Mouse (Mus musculus) monocyte, adult 5-6 weeks (primary cell): ENCODE data around the gene Pitpnb. TPM values are rescaled to one million over a fixed set of nuclear protein-coding genes. Genes with fewer than 3 reads are reported as not detected.
A peak's percentile ranks its signal among the peaks of the same experiment; 100 is the strongest.

ENCODE experiments used
- ATAC-seq: fragments of 153-309, 156-312 bp; replicated peaks from 2 replicates; pipeline ENCODE4 v1.8.0; 2017; ENCODE audit warnings: mild to moderate bottlenecking; ENCODE audit not compliant: low TSS enrichment, insufficient number of reproducible peaks, severe bottlenecking, poor library complexity, low FRiP score
- total RNA-seq: library from RNA; stranded (forward); fragments of 200-1000, 200-491, 200-594 nt; gene quantifications from 3 replicates; pipeline ENCODE4 v1.2.3, GENCODE M21; 2017

The Pitpnb gene
- total RNA-seq, result 12.8 to 26.2 TPM (median 18.9 TPM) in 3 replicates

DNA sequence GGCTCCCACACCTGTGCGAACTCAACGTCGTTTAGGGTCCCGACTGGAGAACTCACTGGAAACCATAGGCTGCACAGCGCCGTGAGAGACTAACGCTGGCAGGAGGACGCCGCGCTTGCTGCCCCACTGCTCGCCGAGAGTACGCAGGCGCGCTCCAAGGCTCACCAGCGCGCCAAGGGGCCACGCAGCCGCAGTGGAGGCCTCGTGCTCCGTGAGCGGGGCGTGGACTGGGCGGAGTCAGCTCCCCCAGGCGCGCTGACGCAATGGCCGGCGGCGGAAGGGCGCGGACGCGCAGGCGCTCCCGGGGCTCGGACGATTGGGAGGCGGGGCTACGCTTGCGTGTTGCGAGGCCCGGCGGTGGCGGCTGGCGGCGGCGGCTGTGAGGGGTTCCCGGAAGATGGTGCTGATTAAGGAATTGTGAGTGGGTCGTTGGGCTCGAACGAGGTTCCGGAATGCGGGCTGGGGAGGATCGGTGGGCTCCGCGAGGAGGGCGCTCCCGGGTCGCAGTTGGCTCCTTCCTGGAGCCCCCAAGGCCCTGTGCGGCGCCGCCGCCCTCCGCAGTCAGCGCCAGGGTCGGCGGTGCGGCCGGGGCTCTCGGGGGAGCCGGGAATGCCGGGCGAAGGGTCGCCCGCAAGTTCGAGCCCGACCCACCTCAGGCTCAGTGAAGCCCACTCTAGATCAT, at the start of gene Pitpnb:
TSS of gene Pitpnb (plus strand) at position 347 of the 682 bp plus-strand sequence.
- peak; percentile 91 for ATAC-seq

DNA sequence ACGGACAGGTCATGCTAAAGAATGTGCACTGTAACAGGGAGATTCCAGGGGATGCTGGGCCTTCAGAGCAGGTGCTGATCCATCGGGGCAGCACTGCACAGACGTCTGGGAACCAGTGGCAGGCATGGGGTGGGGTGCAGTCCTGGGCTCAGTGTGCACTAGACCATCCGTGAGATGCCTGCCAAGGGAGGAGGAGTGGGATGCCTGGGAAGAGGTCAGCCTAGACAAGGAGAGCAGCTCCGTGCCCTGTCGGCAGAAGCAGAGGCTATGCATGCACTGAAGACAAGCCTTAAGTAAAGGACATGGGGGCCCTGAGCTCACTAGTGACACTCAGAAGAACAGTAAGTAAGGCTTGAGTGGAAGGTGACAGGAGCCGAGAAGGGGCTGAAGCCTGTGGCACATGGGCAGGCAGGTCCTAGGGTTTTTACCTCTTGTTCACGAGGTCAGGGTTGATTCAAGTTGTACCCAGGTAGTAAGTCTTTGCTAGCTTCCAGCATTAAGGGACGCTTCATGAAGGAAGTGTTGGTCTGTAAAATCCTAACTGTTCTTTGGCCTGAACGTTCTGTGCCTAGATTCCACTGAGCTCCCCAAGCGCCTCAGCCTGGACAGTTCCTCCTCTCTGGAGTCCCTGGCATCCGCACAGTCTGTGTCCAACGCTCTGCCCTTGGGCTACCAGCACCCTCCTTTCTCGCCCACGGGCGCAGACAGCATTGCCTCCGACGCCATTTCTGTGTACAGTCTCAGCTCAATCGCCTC, 46.0 kb upstream of the Pitpnb start:
- ATAC-seq, result no peak

DNA sequence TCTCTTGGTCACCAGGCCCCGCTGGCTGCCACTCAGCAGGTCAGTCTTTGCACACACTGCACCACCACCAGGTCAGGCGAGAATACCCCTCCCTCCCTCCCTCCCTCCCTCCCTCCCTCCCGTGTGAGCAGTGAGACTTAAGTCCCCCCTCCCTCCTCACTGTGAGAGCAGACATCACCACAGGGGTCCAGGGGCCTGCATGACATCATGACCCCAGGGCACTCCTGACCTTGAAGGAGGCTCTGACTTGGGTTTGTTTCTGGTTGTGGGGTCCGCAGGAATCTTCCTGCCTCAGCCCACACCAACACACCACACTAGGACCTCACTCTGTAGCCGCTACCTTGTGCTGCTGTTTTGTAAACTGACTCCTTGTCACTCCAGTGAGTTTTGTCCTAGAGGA, 43.0 kb upstream of the Pitpnb start:
- no peak for ATAC-seq

DNA sequence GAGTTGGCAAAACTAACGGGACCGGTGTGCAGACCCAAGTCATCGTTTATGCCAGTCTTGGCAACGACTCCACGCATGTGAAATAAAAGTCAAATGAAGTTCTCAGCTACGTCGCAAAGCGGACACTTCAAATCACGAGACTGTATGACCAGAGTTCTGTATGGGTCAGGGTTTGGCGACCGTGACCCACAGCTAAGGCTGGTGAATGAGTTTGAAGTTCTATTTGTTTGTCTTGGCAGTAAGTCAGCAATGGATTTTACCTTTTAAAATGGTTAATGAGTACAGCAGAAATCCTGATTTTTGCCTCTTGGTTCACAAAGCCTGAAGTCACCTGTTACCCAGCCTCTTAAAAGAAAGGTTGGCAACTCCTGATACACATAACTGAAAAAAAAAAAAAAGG, 42.1 kb upstream of the Pitpnb start:
- ATAC-seq, result no peak

DNA sequence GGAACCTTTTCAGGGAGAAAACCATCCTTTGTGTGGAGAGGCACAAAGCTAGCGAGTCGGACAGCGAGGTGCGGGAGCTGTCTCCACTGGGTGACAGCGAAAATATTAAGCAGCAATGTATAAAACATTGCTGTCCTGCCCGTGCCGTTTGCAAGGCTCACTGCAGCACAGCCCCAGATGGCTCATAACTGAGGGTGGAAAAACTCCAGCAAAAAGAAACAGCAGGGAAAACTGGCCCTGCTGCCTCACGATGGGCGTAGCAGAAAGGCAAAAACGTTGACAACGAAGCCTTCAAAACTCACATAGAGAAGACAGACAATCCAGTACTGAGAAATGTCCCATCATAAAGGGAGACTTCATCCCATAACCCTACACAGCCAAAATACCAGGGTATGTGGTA, 40.5 kb upstream of the Pitpnb start:
- ATAC-seq, result no peak

DNA sequence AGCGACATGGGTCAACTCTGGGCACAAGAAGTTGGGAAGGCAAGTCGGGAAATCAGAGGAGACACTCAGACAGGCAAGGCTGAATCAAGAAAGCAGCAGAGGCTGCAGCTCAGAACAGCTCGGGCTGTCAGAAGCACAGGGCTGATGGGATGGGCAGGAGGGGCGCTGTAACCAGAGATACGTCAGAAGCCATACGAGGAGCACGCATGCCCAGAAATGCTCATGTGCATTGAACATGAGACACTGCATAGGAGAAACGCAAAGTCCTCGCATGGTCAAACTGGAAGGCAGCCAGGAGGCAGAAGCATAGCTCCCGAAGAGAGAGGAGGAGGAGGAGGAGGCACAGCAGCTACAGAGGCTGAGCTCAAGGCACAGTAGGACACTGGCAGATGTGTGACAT, 38.9 kb upstream of the Pitpnb start:
- ATAC-seq, result no peak

DNA sequence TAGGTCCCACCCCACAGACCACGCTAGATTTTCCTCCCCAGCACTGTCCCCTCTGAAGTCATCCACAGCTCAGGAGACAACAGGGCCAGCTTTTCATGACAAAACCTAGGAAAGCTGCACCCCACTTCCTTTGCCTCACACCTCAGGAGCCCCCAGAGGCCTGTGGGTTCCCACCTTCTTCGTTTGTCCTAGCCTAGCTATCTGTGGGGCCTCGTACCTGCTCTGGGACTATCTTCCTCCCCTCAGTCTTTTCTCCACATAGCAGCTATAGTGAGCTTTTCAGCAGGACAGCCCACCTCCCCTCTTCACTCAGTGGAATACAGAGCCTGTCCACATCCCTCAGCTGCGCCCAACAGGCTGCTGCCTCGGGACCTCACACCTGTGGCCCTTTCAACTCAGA, 32.8 kb upstream of the Pitpnb start:
- no peak for ATAC-seq

DNA sequence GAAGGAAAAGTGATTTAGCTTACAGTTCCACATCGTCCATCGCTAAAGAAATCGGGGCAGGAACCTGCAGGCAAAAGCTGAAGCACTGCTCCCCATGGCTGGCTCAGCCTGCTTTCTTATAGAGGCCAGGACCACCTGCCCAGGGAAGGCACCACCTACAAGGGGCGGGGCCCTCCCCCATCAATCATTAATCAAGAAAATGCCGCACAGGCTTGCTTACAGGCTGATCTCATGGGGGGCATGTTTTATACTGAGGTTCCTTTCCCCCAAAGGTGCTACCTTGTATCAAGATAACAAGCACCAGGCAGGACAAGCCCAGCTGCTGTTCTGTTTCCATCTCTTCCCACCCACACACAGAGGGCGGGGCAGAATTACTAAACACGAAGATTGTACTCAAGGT, 31.9 kb upstream of the Pitpnb start:
- no peak for ATAC-seq

DNA sequence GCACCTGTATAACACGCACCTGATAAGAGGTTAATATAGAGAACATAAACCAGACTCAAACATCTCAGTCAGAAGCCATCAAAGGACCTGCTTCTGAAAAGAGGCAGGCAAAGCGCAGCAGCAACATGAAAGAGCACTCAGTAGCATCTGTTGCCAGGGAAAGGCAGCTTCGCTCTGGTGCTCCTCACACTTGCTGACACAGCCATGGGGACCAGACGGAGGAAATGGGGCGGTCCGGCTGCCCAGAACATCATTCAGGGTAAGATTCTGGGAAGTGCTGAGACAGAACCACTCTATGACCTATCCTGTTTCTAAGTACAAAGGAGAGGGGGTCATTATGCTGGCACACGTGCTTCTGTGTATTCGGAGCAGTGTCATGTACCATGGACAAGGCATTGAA, 29.8 kb upstream of the Pitpnb start:
- ATAC-seq, result no peak

DNA sequence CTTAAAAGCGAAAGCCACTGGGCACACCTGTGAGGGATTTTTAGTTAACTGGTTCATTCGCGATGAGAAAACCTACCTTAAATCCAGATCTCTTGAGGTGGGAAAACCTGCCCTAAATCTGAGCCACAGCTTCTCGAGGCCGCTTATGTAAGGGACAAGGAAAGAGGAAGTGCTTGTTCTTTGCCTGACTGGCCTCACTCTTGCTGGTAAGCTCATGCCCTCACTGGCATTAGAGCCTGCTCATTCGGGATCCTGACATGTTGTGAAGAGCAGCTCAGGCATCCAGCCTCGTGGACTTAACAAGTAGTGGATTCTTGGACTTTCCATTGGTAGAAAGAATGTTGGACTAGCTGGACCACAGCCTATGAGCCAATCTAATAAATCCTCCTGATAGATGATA, 28.8 kb upstream of the Pitpnb start:
- ATAC-seq, result no peak

DNA sequence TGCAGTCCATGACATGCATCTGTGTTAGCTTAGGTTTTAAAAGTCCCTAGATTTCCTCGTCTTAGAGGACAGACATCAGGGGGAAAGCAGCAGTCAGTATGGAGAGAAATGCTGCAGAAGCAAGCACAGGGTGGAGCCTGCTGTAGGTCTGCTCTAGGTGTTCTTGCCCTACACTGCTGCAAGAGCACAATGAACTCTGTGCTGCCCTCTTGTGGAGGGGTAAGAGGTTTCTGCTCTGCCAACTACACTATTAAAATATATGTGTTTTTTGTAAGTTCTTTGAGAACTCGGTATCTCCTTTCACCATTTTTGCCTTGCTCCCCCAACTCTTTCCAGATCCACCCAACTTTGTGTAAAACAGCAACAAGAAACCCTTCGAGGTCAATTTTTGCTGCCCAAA, 25.8 kb upstream of the Pitpnb start:
- ATAC-seq, result no peak

DNA sequence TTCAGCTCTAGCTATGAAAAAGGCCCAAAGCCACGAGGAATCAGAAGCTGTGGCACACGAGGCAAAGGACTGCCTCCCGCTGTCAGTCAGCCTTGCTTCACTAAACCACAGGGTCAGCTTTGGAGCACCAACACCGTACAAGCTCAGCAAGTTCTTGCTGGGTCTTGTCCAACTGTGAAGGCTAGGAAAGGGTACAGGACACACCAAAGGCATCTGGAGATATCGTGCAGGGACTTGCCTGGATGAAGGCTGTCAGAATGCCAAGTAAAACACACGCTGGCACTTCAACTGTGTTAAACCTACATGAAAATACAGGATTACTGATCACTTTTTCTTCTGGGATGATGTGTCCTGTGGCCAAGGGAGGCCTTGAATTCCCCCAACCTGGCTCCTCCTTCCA, 20.4 kb upstream of the Pitpnb start:
- no peak for ATAC-seq

DNA sequence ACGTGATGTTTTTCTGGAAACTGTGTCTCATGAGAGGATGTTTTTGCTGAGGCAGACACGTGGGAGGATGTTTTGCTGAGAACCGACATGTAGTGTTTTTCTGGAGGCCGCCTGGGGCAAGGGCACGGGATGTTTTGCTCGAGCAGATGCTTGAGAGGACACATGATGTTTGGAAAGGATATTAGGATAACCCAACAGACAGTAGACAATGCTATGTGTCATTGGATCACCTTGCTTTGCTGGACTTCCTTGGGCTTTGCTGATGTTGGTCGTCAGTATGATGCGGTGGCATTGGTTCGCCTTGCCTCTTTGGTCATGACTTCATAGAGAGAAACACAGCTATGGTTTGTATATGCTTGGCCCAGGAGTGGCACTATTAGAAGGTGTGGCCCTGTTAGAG, 16.7 kb upstream of the Pitpnb start:
- no peak for ATAC-seq

DNA sequence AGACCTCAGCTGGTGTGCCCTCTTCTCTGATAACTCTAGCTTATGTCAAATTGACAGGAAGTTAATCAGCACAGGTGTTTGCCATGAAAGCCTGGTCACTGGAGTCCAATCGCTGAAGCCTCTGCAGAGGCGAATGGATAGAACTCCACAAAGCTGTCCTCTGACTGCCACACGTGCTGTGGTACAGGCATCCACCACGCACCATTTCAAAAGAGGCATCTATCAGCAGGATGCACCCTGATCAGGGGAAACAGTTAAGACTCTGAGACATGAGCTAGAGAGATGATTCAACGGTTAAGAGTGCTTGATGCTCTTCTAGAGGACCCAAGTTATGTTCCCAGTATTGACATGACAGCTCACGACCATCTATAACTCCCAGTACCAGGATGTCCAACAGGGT, 15.5 kb upstream of the Pitpnb start:
- no peak for ATAC-seq

DNA sequence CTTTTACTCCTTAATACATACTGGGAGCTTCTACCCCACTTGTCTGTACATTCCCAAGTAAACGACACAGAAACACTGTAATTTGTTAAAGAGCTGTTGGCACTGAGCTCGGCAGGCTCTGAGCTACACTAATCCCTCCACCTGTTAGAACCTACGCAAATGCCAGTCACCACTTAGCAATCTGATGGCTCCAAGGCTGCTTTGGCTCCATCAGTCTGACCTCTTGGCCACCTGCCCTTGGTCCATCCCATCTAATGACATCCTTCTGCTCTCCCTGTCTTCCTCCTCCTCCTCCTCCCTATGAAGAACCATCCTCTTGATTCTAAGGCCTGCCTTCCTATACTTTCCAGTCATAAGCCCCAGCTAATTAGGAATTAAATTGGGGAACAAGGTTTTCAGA, 13.0 kb upstream of the Pitpnb start:
- ATAC-seq, result no peak

DNA sequence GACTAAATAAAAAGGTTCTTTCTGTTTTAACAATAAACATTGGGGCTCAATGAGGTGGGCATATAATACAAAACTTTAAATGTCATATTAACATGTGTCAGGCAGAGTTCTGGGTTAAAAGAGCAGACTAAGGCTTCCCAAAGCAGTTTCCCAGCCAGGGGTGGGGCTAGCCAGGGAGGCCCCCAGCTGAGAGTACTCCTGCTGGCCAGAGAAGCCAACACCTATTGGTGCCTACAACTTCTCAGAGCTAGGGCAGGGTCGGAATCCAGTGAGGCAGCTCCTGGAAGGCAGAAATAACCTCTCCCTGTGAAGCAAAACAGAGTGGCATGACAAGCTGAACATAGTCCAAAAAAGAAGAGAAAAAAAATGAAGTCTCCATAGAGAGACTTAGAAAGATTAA, 11.6 kb upstream of the Pitpnb start:
- no peak for ATAC-seq

DNA sequence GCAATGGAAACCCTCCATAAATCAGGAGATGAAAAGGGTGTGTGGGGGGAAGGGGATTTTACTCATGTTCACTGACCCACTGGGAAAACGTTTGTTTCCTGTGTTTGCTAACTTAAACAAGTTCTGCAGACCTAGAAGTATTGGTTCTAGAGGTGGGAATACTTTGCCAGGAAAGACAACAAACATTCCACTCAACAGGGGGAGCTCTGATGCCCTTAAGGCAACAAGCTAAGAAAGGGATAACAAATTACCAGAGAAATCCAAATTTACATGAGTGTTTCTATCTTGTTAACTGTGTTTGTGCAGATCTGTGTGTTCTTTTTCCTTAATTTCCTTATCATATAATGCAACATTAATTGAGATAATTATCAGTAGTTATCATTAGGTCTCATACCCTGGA, 4.8 kb upstream of the Pitpnb start:
- no peak for ATAC-seq

DNA sequence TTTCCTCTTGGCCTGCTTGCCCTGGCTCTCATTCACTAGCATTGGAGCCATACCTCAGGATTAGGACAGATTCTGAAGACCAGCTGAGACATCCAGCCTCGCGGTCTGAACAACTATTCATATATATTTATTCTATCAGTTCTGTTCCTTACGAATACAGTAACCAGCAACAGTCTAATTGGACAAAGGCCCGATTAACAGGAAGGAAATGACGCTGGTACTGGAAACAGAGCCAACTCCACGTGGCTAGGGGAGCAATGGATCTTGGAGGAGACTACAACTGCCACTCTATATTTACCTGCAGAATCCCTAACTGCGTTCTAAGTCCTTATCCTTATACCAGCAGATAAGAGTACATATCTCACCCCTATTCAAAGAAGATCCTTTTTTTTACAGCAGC, 3.1 kb upstream of the Pitpnb start:
- no peak for ATAC-seq

DNA sequence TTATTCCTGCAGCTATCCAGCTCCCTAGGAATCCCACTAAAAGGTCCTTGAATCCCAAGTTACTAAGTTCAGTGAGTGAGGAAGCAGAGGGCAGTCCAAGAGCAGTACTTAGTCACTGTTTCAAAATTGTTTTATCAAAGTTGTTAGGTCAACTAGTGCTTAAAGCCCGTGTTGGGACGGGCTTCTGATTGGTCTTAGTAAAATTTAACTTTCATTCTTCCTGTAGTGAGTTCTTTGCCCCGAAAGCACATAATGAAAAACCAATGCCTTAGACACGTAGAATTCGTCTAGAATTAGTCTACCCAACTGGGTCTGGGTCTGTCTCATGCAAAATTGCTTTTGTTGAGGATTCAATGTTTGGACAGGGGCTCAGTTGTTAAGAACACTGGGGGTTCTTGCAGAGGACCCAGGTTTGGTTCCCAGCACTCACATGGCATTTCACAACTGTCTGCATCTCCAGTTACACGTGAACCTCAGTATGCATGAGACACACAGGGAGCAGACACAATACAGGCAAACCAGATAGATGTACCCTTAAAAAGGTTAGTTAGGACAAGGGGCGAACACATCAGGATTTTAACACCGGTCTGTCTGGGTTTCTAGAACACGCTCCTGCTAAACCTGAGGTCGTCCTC, 664 bp upstream of the Pitpnb start:
- no peak; the same call in 1 of the 2 replicates for ATAC-seq

DNA sequence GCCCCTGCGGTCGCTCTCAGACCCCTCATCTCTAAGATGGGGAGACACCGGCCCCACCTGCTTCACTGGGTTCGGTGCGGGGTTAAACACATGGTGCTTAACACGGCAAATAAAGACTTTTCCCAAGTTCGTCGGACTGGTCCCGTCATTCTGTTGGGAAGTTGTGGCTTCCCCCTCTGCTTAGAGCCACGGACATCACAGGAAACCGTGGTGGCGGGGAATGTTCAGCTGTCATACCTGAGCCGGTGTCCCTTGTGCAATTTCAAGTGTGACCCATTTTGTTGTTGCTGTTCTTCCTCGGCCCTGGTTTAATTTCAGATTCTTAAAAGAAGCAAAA, 504 bp downstream of the Pitpnb start:
- ATAC-seq, result 0 out of 2 replicates have a peak, but pooled peaks have one; percentile 6
